Mouse (Mus musculus) ES-E14 (cell line): ENCODE data around the gene Supt4a.

Source experiments
- HCFC1 ChIP-seq: IDR thresholded peaks from 2 replicates; pipeline ENCODE4 v1.6.1; 2012; ENCODE audit warnings: low read length, inconsistent platforms, borderline replicate concordance; ENCODE audit not compliant: insufficient read depth
- MAFK ChIP-seq: IDR thresholded peaks from 2 replicates; pipeline ENCODE4 v1.6.1; 2014; ENCODE audit warnings: mild to moderate bottlenecking, low read depth, low read length, inconsistent platforms; ENCODE audit not compliant: insufficient read depth
- ZC3H11A ChIP-seq: IDR thresholded peaks from 2 replicates; pipeline ENCODE4 v1.6.1; 2012; ENCODE audit warnings: low read depth, mild to moderate bottlenecking, inconsistent platforms, low read length, borderline replicate concordance
- ZNF384 ChIP-seq: IDR thresholded peaks from 2 replicates; pipeline ENCODE4 v1.6.1; 2012; ENCODE audit warnings: low read depth, low read length, inconsistent platforms

- TF ChIP-seq MAFK = no peak
- no peak for TF ChIP-seq ZC3H11A
- TF ChIP-seq ZNF384 = no peak
- no peak for TF ChIP-seq HCFC1
Measured at GRCm38 (mm10) chr11:87747312-87747711, 10.0 kb downstream of the Supt4a start.
